Mouse (Mus musculus) heart, postnatal 14 days (tissue): Measurements from ENCODE around the gene 6430571L13Rik. TPM values are rescaled to one million over a fixed set of nuclear protein-coding genes. Genes with fewer than 3 reads are reported as not detected.
A peak's percentile ranks its signal among the peaks of the same experiment; 100 is the strongest.

Experiments used
- DNase-seq, 2 experiments: peaks; one replicate each; pipeline ENCODE4 v3.0.0; 2021 to 2022
- intact Hi-C: fragments of 180-260 bp; cut with DNase I; formaldehyde crosslinking; loops from one replicate; pipeline ENCODE4 v1.15.1; 2025
- total RNA-seq, 2 experiments: library from RNA; stranded (reverse); gene quantifications; 2 replicates each; pipeline ENCODE4 v1.2.3; 2021

Gene 6430571L13Rik
- total RNA-seq, 2 experiments from 2014 or later: 7.0 to 7.4 TPM

GRCm38 (mm10) chr9:107370106-107370463 lies 29.7 kb downstream of the 6430571L13Rik start:
- intact Hi-C loops: no loop called here
- DNase-seq: no peak

- intact Hi-C loops: no loop called here
These were observed 32.0 kb downstream of the 6430571L13Rik start for GRCm38 (mm10) chr9:107372441-107372840.

GRCm38 (mm10) chr9:107374623-107375022 lies 34.2 kb downstream of the 6430571L13Rik start:
- peak in 1 of 2 experiments; percentile 17 for DNase-seq
- intact Hi-C loops: no loop called here

More at GRCm38 (mm10) chr9:107372441-107372840, 32.0 kb downstream of the 6430571L13Rik start:
- no peak for DNase-seq

- intact Hi-C loops: no loop called here
- no peak for DNase-seq
These were observed 35.0 kb downstream of the 6430571L13Rik start for GRCm38 (mm10) chr9:107375451-107375850.

- intact Hi-C loops: no loop called here
- no peak for DNase-seq
These were observed 37.6 kb downstream of the 6430571L13Rik start for GRCm38 (mm10) chr9:107377961-107378512.

- DNase-seq: peak; percentile 62 to 66
- intact Hi-C loops: no loop called here
These were observed 41.3 kb downstream of the 6430571L13Rik start for GRCm38 (mm10) chr9:107381723-107382122.

- intact Hi-C loops: no loop called here
- DNase-seq: no peak
These were observed 44.0 kb downstream of the 6430571L13Rik start for GRCm38 (mm10) chr9:107384396-107384795.

GRCm38 (mm10) chr9:107386722-107387121 lies 46.3 kb downstream of the 6430571L13Rik start:
- intact Hi-C loops: no loop called here
- DNase-seq: peak in 1 of 2 experiments; percentile 18

- DNase-seq: no peak
- intact Hi-C loops: no loop called here
These were observed 47.3 kb downstream of the 6430571L13Rik start for GRCm38 (mm10) chr9:107387708-107388107.

- intact Hi-C loops: no loop called here
- DNase-seq: no peak
These were observed 47.9 kb downstream of the 6430571L13Rik start for GRCm38 (mm10) chr9:107388263-107388662.

GRCm38 (mm10) chr9:107396397-107396796 lies 56.0 kb downstream of the 6430571L13Rik start:
- intact Hi-C loops: no loop called here
- no peak for DNase-seq

- DNase-seq: no peak
These were observed 58.6 kb downstream of the 6430571L13Rik start for GRCm38 (mm10) chr9:107398968-107399367.

GRCm38 (mm10) chr9:107399491-107399971 lies 59.1 kb downstream of the 6430571L13Rik start, which contains the start of gene Cacna2d2:
Cacna2d2 (plus strand) TSS chr9:107399612.
- intact Hi-C loops: no loop called here
- DNase-seq: peak; percentile 56 to 69

More at GRCm38 (mm10) chr9:107398968-107399367, 58.6 kb downstream of the 6430571L13Rik start:
- intact Hi-C loops: no loop called here

GRCm38 (mm10) chr9:107400060-107400511 lies 59.7 kb downstream of the 6430571L13Rik start:
- peak in 1 of 2 experiments; percentile 8 for DNase-seq
- intact Hi-C loops: no loop called here

- intact Hi-C loops: no loop called here
These were observed 60.4 kb downstream of the 6430571L13Rik start for GRCm38 (mm10) chr9:107400666-107401285.

More at GRCm38 (mm10) chr9:107400666-107401285, 60.4 kb downstream of the 6430571L13Rik start:
- no peak for DNase-seq

Other genes starting within 250 kb of the 6430571L13Rik start
- 1 to 10 TPM in 1 of 2 experiments, under 1 TPM in 1; 0.63 to 1.6 TPM for gene Dock3, start 108.7 kb upstream of the 6430571L13Rik start, total RNA-seq
- gene Mapkapk3, start 50.7 kb upstream of the 6430571L13Rik start, total RNA-seq: 10 to 100 TPM; 29.5 to 31.4 TPM
- gene Cish, start 44.6 kb upstream of the 6430571L13Rik start, total RNA-seq: 100 to 1,000 TPM; 232 TPM
- gene Hemk1, start 2.3 kb upstream of the 6430571L13Rik start, total RNA-seq: 10 to 100 TPM; 19.7 to 21.2 TPM
- 10 to 100 TPM in 1 of 2 experiments, 1 to 10 TPM in 1; 5.0 to 10.5 TPM for gene Cacna2d2, start 59.0 kb downstream of the 6430571L13Rik start, total RNA-seq
- gene Tmem115, start 193.3 kb downstream of the 6430571L13Rik start, total RNA-seq: 10 to 100 TPM; 23.1 to 23.7 TPM
- 1 to 10 TPM; 3.4 to 4.9 TPM for gene Cyb561d2, start 201.6 kb downstream of the 6430571L13Rik start, total RNA-seq
- 10 to 100 TPM; 13.6 to 17.1 TPM for gene Nprl2, start 201.6 kb downstream of the 6430571L13Rik start, total RNA-seq
- gene Zmynd10, start 206.7 kb downstream of the 6430571L13Rik start, total RNA-seq: not detected
- 10 to 100 TPM; 23.6 to 24.5 TPM for gene Rassf1, start 211.0 kb downstream of the 6430571L13Rik start, total RNA-seq
- 10 to 100 TPM; 27.5 to 27.9 TPM for gene Tusc2, start 222.7 kb downstream of the 6430571L13Rik start, total RNA-seq
- 10 to 100 TPM; 35.8 to 43.1 TPM for gene Hyal2, start 227.3 kb downstream of the 6430571L13Rik start, total RNA-seq
- gene Hyal1, start 236.3 kb downstream of the 6430571L13Rik start, total RNA-seq: 1 to 10 TPM; 3.9 to 5.2 TPM
- 10 to 100 TPM; 15.5 to 16.6 TPM for gene Naa80, start 238.3 kb downstream of the 6430571L13Rik start, total RNA-seq
- gene Hyal3, start 240.2 kb downstream of the 6430571L13Rik start, total RNA-seq: under 1 TPM; 0.31 to 0.49 TPM
- gene Ifrd2, start 247.0 kb downstream of the 6430571L13Rik start, total RNA-seq: 10 to 100 TPM; 36.7 to 47.1 TPM